Mouse (Mus musculus) MEL (cell line): Measurements from ENCODE around the gene Zg16. TPM values are rescaled to one million over a fixed set of nuclear protein-coding genes. Genes with fewer than 3 reads are reported as not detected.

Experiments
- DNase-seq: peaks from one replicate; pipeline ENCODE4 v3.0.0; 2011; ENCODE audit warnings: low read depth, low spot score
- H3K27ac ChIP-seq: 2 replicates; pipeline ENCODE4 v1.5.1; 2012; ENCODE audit warnings: low read depth, mild to moderate bottlenecking, control low read depth, low read length, moderate library complexity; ENCODE audit not compliant: control insufficient read depth
- H3K27me3 ChIP-seq, 2 experiments: fragments of 150-350 bp in 1 of 2; sonication (generic) in 1 of 2; 2 replicates each; pipeline ENCODE4 v1.6.1; 2012; ENCODE audit warnings: low read length in 2 of 2, mild to moderate bottlenecking in 2 of 2, improper control_type of control experiment in 1 of 2, moderate library complexity in 1 of 2; ENCODE audit not compliant: insufficient read depth in 2 of 2, control insufficient read depth in 1 of 2
- H3K36me3 ChIP-seq, 2 experiments: 2 replicates each; pipeline ENCODE4 v1.6.1; 2012 to 2014; ENCODE audit warnings: low read length in 2 of 2, improper control_type of control experiment in 1 of 2, inconsistent platforms in 1 of 2, mild to moderate bottlenecking in 1 of 2; ENCODE audit not compliant: insufficient read depth in 2 of 2, control insufficient read depth in 1 of 2
- H3K4me1 ChIP-seq, 2 experiments: fragments of 150-350 bp in 1 of 2; sonication (generic) in 1 of 2; 2 replicates each; pipeline ENCODE4 v1.6.1; 2012; ENCODE audit warnings: low read length in 2 of 2, improper control_type of control experiment in 1 of 2, mild to moderate bottlenecking in 1 of 2; ENCODE audit not compliant: insufficient read depth in 2 of 2, control insufficient read depth in 1 of 2
- H3K4me3 ChIP-seq, 2 experiments: fragments of 150-350 bp in 1 of 2; sonication (generic) in 1 of 2; 2 replicates each; pipeline ENCODE4 v1.5.1; 2012; ENCODE audit warnings: low read depth in 2 of 2, low read length in 2 of 2, mild to moderate bottlenecking in 2 of 2, moderate library complexity in 2 of 2, control low read depth in 1 of 2, improper control_type of control experiment in 1 of 2; ENCODE audit not compliant: control insufficient read depth in 1 of 2, insufficient read depth in 1 of 2
- H3K79me2 ChIP-seq: 2 replicates; pipeline ENCODE4 v1.6.1; 2012; ENCODE audit warnings: mild to moderate bottlenecking, low read length, moderate library complexity; ENCODE audit not compliant: control insufficient read depth, poor library complexity, insufficient read depth
- H3K9ac ChIP-seq: 2 replicates; pipeline ENCODE4 v1.6.1; 2012; ENCODE audit warnings: low read depth, mild to moderate bottlenecking, control low read depth, low read length, moderate library complexity; ENCODE audit not compliant: control insufficient read depth, poor library complexity, severe bottlenecking
- H3K9me3 ChIP-seq: fragments of 150-350 bp; sonication (generic); replicated peaks from 2 replicates; pipeline ENCODE4 v1.6.1; 2012; ENCODE audit warnings: mild to moderate bottlenecking, low read length, improper control_type of control experiment, moderate library complexity; ENCODE audit not compliant: insufficient read depth
- CTCF ChIP-seq, 3 experiments: IDR thresholded peaks in 2 of 3; conservative IDR thresholded peaks in 1 of 3; 2 replicates each; pipeline ENCODE4 v1.5.1; 2011 to 2012; ENCODE audit warnings: low read length in 3 of 3, low read depth in 2 of 3, mild to moderate bottlenecking in 2 of 3, improper control_type of control experiment in 1 of 3, inconsistent platforms in 1 of 3, mixed read lengths in 1 of 3, moderate library complexity in 1 of 3; ENCODE audit not compliant: control insufficient read depth in 1 of 3, insufficient read depth in 1 of 3, poor library complexity in 1 of 3, severe bottlenecking in 1 of 3
- ELF1 ChIP-seq: IDR thresholded peaks from 2 replicates; pipeline ENCODE4 v1.6.1; 2014; ENCODE audit warnings: low read depth, mild to moderate bottlenecking, inconsistent platforms, low read length, improper control_type of control experiment, moderate library complexity
- ETS1 ChIP-seq: IDR thresholded peaks from 2 replicates; pipeline ENCODE4 v1.6.1; 2012; ENCODE audit warnings: low read depth, mild to moderate bottlenecking, inconsistent platforms, low read length, improper control_type of control experiment, moderate library complexity
- GABPA ChIP-seq: IDR thresholded peaks from 2 replicates; pipeline ENCODE4 v1.6.1; 2012; ENCODE audit warnings: low read depth, mild to moderate bottlenecking, inconsistent platforms, low read length, improper control_type of control experiment, moderate library complexity
- POLR2A ChIP-seq, 2 experiments: IDR thresholded peaks; 2 replicates each; pipeline ENCODE4 v1.6.1; 2011 to 2012; ENCODE audit warnings: low read length in 2 of 2, mild to moderate bottlenecking in 2 of 2, control low read depth in 1 of 2, improper control_type of control experiment in 1 of 2, low read depth in 1 of 2, moderate library complexity in 1 of 2; ENCODE audit not compliant: control insufficient read depth in 1 of 2, insufficient read depth in 1 of 2, poor library complexity in 1 of 2
- POLR2AphosphoS2 ChIP-seq: IDR thresholded peaks from 2 replicates; pipeline ENCODE4 v1.6.1; 2011; ENCODE audit warnings: low read length, improper control_type of control experiment
- POLR2AphosphoS5 ChIP-seq: IDR thresholded peaks from 2 replicates; pipeline ENCODE4 v1.6.1; 2012; ENCODE audit warnings: low read depth, borderline replicate concordance, mild to moderate bottlenecking, inconsistent platforms, low read length, moderate library complexity, mixed read lengths
- SMC3 ChIP-seq: IDR thresholded peaks from 2 replicates; pipeline ENCODE4 v1.6.1; 2011; ENCODE audit warnings: low read depth, low read length, improper control_type of control experiment
- UBTF ChIP-seq: IDR thresholded peaks from 2 replicates; pipeline ENCODE4 v1.6.1; 2012; ENCODE audit warnings: low read depth, mild to moderate bottlenecking, inconsistent platforms, low read length, improper control_type of control experiment, moderate library complexity, borderline replicate concordance; ENCODE audit not compliant: insufficient read depth
- ZC3H11A ChIP-seq: IDR thresholded peaks from 2 replicates; pipeline ENCODE4 v1.6.1; 2012; ENCODE audit warnings: low read depth, mild to moderate bottlenecking, inconsistent platforms, low read length, improper control_type of control experiment
- ZKSCAN1 ChIP-seq: IDR thresholded peaks from 2 replicates; pipeline ENCODE4 v1.6.1; 2012; ENCODE audit warnings: low read depth, mild to moderate bottlenecking, inconsistent platforms, low read length, improper control_type of control experiment, moderate library complexity
- ZMIZ1 ChIP-seq: IDR thresholded peaks from 2 replicates; pipeline ENCODE4 v1.6.1; 2012; ENCODE audit warnings: low read depth, mild to moderate bottlenecking, inconsistent platforms, low read length, improper control_type of control experiment, moderate library complexity
- polyA plus RNA-seq, 2 experiments: library from polyadenylated mRNA; stranded (reverse) in 1 of 2; unstranded in 1 of 2; fragments of >175 nt in 1 of 2; fragments of >200 nt in 1 of 2; gene quantifications; 2 replicates each; pipeline versions ENCODE4 v1.2.1 to v1.2.4; 2012; ENCODE audit warnings: low replicate concordance in 2 of 2, low read depth in 1 of 2; ENCODE audit not compliant: insufficient read length in 2 of 2, insufficient read depth in 1 of 2, missing spikeins in 1 of 2
- total RNA-seq: library from RNA; depleted of rRNA; stranded (reverse); fragments of 300-350 nt; gene quantifications from 2 replicates; pipeline ENCODE4 v1.2.3, GENCODE M21; 2012

The Zg16 gene
- total and polyA plus RNA-seq, 3 experiments: 50.4 to 89.3 TPM; not detected in 1

DNA sequence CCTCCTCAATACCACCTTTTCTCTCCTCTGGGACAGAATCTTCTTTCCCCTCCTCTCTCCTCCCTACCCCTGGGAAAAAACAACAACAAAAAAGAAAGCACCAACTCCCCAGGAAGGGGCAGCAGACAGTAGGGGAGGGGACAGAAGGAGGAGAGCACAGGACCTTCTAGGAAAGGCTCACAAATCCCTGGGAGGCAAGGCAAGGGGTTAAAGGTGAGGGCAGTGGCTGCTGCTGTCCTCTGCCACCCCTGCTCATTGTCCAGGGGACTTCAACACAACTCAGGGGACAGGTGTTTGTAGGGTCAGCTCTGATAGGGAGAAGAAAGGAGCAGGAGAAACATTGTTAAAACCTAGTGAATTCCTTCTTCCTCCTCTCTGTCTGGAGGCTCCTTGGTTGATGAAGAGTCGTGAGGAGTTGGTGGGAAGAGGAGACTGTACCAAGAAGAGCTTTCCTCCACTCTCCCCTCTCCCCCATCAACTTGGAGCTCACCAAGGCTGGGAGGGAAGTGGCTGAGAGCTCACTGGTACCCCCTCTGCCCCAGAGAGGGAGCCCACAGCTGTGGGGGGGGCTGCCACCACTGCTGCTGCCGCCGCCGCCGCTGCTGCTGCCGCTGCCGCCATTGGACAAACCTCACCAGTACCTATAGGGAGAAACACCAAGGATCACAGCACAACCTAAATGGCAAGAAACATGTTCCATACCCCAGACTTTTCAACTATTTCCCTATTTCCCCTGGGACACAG is 64.4 kb downstream of the Zg16 start:
- Histone ChIP-seq H3K4me1 (peaks cover 0 to 20% of the 10 kb centered on the region in 2 experiments; a peak in 2 of 4 replicates), H3K27me3 (no peaks in the 10 kb centered on the region), H3K79me2 (peaks cover 41% of the 10 kb centered on the region), H3K4me3 (0 out of 4 replicates have a peak overlapping the region, but pooled peaks of 1 of the 2 experiments have one; percentile 86), H3K27ac (0 out of 2 replicates have a peak overlapping the region, but pooled peaks have one; percentile 15), H3K9ac (peak overlapping the region; percentile 97), H3K36me3 (peaks cover 0 to 18% of the 10 kb centered on the region in 2 experiments; a peak in 3 of 4 replicates), H3K9me3 (no peaks in the 10 kb centered on the region)
- DNase-seq: no peak
- no peak for TF ChIP-seq ETS1
- TF ChIP-seq ZC3H11A: no peak
- no peak for TF ChIP-seq POLR2AphosphoS5
- no peak for TF ChIP-seq ELF1
- TF ChIP-seq ZKSCAN1: no peak
- no peak for TF ChIP-seq CTCF (IDR thresholded peaks at IDR 0.05 in 2 of 3, conservative IDR thresholded peaks at IDR 0.05 in 1 of 3; ENCODE audit: control insufficient read depth in 1 of 3, insufficient read depth in 1 of 3, low read depth in 2 of 3, low read length in 3 of 3, poor library complexity in 1 of 3, severe bottlenecking in 1 of 3)

DNA sequence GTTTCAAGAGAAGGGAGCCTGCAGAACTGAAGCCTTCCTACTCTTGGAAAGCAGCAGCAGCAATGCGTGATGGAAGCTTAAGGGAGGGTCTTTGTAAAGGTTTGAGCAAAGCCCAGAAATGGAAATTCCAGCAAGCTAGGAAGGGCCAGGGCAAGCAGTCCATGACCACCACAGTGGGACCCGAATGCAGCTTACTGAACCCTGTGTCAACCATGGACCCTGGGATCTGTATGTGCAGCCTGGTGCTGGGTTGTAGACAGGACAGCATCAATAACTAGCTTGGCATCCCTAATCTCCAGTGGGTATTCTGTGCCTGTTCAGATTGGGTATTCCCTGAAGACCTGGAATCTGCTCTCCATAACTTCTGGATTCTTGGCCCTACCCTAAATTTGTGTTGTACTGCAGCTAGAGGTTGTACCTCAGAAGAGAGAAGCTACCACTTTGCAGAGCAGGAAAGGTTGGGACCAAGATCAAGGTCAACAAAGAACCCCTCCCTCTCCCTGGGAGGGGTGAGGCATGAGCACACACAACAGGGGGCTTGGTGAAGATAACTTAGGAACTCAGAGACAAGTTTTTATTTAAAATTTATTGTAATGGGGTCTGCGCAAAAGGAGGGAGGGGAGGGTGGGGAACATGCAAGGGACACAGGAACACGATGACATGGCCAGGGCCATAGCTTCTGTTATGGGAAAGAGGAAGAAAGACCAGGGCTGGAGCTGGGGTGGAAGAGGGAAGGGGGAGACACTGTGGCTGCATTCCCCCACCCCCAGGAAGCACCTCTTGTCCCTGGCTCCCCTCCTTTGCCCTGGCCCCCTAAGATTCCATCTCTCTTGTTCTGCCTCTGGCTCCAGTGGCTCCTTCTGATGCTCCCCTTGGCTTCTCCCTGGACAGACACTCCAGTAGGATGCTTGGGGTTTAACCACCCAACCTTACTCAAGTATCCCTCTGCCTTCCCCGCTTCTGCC is 65.3 kb downstream of the Zg16 start:
- Histone ChIP-seq H3K36me3 (peaks cover 0 to 22% of the 10 kb centered on the region in 2 experiments; a peak in 3 of 4 replicates), H3K4me3 (no peak overlapping the region), H3K9ac (peak overlapping the region; percentile 97; the same call in 1 of the 2 replicates)
- TF ChIP-seq POLR2AphosphoS2 (peak; percentile 90), UBTF (no peak), ZMIZ1 (0 out of 2 replicates have a peak, but pooled peaks have one; percentile 25), POLR2A (IDR thresholded peaks at IDR 0.05; ENCODE audit: control insufficient read depth in 1 of 2, insufficient read depth in 1 of 2, low read depth in 1 of 2, low read length in 2 of 2, poor library complexity in 1 of 2) (peak; percentile 25 to 55; a peak in 2 of 4 replicates), POLR2AphosphoS5 (peak; percentile 67; the same call in 1 of the 2 replicates), SMC3 (no peak), GABPA (no peak)
- TF ChIP-seq, all 39 proteins: peak for 4
- DNase-seq: peak; percentile 44
- Histone ChIP-seq H3K9me3 (no peaks in the 10 kb centered on the region), H3K4me1 (peaks cover 0 to 17% of the 10 kb centered on the region in 2 experiments; a peak in 2 of 4 replicates), H3K79me2 (peaks cover 43% of the 10 kb centered on the region), H3K27ac (no peak overlapping the region), H3K27me3 (no peaks in the 10 kb centered on the region)
